Mouse (Mus musculus) induced T-regulatory cell, adult 2 months (primary cell): Measurements from ENCODE around the gene Acsbg2.

ENCODE experiments used
- DNase-seq: peaks from one replicate; pipeline ENCODE4 v3.0.0-alpha.2; 2012; ENCODE audit warnings: low read depth

Acsbg2 gene

DNA sequence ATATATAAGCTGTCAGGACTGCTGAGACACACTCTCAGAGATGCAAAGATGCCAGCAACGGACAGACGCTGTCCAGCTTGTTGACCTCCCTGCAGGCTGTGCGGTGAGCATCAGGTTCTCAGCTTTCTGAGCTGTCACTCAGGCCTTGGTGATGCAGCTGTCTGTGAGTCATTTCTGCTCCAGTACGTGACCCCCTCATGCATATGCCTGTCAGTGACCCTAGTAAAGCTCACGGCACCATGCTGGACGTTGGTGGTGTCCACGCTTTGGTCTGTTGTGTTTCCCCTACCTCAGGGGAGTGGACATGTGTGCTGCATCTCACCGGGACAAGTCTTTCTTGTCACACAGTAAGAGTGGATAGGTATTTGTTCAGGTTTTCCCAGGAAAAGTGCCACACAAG is 2.5 kb downstream of the Acsbg2 start:
- DNase-seq: no peak

DNA sequence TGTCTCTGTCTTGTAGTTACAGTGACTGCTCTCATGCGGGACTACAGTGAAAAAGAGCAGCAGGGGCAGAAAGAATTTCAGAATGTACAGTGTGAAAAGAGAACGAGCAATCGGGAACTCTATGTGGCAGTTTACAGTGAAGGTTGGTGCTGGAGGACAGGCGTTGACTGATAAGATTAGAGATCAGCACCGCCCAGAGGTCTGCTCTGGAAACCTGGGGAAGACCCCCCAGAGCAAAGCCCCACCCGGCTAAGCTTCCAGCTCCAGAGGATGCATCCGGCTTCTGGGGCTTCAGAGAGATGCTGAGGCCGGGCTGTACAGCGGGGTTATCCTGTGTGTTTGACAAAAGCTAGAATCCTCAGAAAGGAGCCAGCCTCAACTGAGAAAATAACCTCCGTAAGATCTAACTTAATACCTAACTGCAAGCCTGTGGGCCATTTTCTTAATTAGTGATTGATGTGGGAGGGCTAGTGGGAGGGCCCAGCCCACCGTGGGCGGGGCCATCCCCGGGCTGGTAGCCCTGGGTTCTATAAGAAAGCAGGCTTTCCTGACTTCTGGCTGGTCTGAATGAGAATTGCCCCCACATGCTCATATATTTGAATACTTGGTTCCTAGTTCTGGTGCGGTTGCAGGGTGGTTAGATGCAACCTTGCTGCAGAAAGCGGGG is 3.8 kb downstream of the Acsbg2 start:
- DNase-seq: no peak

DNA sequence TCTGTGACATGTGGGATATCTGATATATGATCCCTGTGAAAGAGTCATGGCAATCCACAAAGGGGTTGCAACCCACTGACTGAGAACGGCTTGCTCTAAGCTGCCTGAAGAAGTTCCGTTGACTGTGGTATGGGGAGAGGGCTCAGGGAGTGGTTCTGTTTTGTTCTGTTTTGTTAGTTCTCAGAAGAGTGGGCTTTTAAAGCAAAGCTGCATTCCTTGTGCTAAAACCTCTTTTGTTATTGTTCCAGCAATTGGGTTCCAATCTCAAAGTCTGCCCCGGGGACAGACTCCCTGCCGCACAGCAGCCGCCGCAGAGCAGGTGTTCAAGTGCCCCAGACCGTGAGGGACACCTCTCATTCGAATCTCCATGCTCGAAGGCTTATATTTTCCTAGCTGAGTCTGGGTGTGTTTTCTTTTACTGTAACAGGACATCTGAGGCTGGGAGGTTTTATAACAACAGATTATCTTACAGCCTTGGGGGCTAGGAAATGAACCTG is 4.7 kb downstream of the Acsbg2 start:
- DNase-seq: no peak

DNA sequence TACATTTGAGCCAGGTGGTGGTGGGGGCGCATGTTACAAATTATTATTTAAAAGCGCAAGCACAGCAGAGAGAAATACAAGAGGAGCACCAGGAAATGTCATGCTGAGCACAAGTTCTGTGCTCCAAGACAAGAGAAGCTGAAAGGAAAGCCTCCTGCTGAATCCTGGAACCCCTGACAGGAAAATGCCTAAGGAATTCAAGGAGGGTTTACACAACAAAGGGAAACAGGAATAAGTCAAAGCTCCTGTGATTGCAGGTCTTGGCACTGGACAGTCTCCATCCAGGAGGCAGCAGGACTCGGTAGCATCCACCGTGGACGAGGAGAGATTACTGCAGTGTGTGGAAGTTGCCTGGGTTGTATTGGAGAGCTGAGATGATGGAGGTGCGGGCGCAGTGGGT is 8.2 kb downstream of the Acsbg2 start:
- DNase-seq: no peak

DNA sequence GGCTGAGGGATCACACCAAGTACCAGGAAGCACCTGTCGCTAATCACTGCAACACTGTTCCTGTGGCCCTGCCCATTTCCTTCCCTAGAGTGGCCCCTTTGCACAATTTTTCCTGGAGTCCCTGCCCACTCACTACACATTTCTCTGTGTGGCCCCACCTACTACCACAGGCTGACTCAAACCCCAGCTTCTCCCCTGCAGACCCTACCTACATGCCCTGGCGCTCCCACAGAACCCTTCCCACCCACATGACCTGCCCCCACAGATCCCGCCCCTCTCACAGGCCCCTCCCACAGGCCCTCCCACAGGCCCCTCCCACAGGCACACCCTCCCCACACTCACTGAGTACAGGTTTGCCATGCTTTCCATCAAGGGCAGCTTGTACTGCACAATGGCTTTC is 13.1 kb downstream of the Acsbg2 start:
- DNase-seq: peak; percentile 55

DNA sequence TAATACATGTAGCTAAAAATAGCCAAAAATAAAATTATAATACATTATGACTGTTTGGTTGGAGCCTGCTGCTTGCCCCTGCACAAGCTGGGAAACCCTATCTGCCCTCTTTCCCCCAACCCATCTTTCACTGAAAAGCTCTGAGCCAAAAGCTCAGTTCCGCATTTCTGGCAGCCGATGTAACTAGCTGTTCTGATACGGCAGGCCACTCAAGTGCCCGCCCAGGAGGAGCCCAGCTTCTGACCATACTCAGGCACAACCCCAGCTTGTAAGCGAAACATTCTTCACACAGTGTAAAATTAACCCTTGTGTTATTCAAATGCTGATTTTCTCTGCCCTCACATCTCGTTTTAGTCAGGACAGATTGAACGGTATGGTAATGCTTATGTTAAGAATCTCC is 15.3 kb downstream of the Acsbg2 start:
- DNase-seq: no peak

DNA sequence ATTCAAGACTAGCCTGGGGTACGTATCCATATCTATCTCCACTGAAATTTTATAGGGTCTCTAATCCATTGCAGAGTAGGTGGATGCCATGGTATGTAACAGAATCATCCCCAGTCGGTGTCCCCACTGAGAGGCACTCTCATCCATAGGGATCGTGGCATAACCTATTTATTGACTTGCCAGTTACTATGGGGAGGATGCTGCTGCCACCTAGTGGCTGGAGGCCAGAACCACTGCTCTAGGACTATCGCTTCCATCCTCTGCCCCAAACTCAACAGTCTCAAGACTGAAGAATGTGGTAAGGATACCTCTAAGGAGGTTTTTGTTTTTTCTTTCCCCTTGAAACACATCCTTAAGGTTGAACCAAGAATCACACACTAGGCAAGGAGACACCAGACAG is 16.0 kb downstream of the Acsbg2 start:
- peak; percentile 86 for DNase-seq

DNA sequence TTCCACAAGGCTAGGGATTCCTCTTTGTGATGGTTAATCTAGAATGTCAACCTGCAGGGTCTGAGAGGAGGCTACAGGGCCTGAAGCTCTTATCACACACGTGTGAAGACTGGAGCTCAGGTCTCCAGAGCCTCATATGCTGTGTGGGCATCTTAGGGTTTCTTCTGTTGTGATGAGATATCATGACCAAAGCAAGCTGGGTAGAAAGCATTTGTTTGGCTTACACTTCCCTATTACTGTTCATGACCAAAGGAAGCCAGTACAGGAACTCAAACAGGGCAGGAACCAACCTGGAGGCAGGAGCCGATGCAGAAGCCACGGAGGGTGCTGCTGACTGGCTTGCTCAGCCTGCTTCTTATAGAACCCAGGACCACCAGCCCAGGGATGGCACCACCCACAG is 18.8 kb downstream of the Acsbg2 start:
- DNase-seq: no peak

DNA sequence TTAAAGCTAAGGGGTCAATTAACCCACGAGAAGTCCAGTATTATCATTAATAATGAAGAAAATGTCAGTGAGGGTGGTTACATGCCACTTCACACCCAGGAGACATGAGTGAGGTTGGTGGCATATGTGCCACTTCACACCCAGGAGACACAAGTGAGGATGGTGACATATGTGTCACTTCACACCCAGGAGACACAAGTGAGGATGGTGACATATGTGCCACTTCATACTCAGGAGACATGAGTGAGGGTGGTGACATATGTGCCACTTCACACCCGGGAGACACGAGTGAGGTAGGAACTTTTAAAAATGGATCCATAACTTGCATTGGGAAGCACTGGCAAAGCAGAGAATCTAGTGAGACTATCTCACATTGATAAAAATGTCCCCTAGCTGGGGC is 23.1 kb downstream of the Acsbg2 start:
- DNase-seq: no peak

DNA sequence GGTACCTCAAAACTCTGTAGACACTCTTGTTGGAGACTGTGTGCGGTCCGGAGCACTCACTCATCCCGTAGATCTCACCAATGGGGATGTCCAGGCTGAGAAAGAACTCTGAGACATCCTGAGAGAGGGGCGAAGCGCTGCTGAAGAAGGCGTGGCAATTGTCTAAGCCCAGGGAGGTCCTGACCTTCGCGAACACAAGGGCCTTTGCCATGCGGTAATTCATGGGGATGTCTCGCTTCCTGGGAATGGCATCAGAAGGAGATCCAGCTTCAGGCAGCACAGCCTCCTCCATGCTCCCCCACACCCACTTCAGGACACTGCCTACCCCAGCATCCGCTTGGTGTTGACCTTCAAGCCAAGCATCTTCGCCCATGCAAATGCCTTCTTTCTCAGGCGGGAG is 24.5 kb downstream of the Acsbg2 start:
- DNase-seq: no peak

DNA sequence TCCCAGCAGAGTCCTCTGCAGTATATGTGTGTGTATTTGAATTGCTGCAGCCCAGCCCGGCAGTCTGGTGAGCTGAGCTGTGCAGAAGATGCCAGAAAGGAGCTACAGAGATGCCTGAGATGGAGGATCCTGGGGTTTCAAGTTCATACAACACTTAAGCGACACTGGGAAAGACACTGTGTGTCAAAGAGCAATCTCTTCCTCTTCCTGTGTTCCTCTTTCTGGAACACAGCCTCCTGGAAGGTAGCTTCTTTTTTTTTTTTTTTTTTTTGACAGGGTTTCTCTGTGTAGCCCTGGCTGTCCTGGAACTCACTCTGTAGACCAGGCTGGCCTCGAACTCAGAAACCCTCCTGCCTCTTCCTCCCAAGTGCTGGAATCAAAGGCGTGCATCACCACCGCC is 25.5 kb downstream of the Acsbg2 start:
- DNase-seq: no peak

DNA sequence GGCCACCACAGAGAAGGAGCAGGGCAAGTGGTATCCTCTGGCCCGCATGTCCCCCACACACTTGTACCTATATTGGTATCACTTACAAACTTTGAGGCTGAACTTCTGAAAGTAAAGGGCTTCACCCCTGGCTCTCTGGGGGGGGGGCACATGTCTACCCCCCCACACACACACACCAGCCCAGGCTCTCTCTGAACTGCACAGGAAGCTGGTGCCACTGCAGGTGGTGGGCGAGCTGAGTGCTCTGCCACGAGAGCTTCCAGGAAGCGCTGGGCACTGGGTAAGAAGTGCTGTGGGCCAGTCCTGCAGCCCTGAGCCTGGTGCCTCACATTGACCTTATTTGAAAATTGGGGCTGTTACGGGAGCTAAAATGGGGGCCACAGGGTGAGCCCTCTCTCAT is 30.6 kb downstream of the Acsbg2 start:
- peak; percentile 35 for DNase-seq

DNA sequence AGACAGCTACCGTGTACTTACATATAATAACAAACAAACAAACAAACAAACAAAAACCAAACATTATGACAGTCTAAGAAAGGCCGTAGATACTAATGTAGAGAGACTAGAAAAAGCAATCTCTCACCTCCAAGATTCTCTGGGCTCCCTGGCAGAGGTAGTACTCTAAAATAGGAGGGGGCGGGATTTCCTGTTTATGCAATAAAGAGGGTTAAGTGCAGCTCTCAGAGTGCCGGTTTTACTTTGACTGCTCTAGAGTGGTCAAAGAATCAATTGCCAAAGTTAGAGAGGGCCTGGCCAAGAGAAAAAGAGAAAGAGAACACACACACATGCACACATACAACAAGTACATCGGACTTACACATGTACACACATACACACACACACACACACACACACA is 32.1 kb downstream of the Acsbg2 start:
- DNase-seq: peak; percentile 47

DNA sequence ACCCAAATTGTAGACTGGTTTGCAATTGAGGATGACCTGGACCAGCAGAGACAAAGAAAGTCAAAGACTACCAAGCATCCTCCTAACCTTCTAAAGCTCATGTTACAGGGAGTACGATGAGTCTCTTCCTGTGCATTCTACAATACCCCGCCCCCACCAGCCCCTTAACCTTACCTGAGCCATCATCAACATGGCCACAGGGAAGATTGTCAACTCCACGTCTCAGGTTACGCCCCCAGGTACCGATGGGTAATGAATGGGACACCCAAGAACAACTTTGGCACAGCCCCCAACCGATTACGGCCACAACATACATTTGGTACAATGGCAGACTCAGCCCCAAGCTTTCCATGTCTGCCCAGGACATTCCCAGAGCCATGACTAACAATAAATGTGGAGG is 33.7 kb downstream of the Acsbg2 start:
- no peak for DNase-seq

DNA sequence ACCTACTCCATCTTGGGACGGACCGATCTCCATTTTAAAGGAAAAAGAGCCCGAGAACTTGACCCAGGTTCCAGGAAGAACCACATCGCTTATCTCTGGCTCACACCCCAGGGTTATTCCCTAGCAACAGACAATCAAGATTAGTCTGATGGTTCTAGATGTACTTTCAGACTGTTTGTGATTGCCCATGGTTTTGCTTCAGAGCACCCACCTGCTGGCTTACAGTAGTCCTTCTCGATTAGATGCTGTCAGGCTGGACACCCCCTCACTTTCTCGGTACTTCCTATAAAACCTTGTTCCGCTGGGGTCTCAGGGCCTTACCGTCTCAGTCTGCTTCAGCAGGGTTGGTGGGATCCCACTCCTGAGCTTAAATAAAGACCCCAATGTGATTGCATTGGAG is 37.9 kb downstream of the Acsbg2 start:
- DNase-seq: no peak

DNA sequence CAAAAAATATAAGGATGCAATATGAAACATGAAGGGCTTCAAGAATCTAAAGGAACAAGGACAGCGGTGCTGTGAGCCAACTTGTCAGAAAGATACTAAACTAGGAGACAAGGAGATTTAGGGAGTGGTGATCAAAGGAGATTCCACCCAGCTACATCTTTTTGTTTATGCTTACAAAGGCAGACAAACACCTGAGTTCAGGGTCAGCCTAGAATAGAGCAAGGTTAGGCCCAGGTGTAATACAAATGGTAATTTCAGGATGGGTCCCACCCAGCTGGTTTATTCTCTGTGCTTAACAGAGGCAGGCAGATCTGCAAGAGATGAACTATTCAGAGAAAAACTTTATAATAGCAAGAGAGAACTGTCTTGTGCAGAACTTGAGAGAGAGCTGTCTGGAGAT is 40.9 kb downstream of the Acsbg2 start:
- DNase-seq: no peak

DNA sequence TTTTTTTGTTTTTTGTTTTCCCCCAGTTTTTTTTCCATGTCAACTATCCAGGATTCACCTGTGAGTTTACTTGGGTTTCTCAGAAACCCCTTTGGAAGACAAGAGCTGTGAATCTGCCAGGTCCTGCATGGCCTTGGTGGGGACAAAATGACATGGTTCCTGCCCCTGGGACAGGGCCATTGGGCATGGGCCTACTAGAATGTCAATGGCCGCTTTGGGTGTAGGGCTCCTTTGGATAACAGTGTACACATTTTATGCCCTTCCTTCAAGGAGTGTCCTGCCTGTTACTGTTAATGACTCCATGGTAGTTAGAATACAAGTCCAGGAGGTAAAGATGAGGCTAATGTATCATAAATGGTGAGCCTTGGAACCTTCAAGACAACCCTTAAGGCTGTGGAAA is 41.3 kb downstream of the Acsbg2 start:
- no peak for DNase-seq

DNA sequence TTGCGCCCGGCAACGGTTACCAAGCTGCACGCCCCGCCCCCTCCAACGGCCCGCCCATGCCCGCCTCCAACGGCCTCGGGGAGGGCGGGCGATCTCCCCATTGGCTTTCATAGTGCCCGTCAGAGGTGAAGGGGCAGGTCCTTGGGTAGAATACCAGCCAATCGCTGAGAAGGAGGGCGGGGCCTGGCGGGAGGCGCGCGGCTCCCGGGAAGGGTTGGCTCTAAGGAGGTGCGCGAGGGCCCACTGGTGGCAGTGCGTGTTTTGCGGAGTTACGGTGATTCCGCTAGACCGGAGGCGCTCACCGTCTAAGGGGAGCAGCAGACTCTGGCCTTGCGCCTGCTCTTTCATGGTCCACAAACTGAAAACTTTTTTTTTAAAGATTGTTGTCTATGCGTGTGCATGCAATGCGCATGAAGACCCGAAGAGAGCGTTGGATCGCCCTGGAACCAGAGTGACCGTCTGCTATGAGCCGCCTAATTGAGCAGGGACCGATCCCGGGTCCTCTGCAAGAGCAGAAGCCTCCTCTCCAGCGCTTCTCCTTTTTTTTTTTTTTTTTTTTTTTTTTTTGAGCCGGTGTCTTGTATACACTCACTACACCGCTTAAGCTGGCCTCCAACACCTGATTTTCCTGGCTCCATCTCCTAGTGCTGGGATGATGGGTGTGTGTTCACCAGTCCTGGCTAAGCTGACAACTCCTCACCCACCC is 43.0 kb downstream of the Acsbg2 start:
- peak; percentile 99 for DNase-seq

DNA sequence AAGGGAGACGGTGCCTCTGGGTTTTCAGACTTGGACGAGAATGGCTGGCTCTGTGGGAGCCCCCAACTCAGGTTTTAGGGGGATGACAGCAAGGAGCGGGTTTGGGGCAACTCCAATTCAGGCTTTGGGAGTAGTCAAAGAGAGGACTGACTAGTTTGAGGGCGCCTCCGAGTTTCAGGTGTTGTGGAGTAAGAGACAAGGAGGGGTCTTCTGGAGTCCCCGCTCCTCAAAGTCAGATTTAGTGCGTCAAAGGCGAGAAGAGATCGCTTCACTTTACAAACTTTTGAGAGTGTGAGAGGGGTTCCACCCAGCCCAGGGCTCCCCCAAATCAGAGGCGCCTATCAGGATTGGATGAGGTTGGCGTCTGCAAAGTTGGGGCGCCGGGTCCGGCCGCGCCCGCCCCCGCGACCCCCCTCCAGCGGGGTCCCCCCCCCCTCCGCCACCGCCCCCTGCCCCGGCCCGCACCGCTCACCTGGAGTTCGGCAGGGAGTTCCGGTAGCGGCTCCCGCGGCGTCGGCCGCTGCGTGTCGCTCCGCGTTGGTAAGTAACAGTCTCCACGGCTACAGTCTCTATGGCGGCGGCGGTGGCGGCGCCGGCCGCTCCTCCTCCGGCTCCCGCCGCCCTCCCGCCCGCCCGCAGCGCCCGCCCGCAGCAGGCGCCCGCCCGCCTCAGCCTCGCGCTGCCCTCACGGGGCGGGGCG is 43.7 kb downstream of the Acsbg2 start, which contains the start of gene Rfx2:
Gene Rfx2 (minus strand): TSS at position 603 of the 700 bp plus-strand sequence.
- DNase-seq: peak; percentile 54

DNA sequence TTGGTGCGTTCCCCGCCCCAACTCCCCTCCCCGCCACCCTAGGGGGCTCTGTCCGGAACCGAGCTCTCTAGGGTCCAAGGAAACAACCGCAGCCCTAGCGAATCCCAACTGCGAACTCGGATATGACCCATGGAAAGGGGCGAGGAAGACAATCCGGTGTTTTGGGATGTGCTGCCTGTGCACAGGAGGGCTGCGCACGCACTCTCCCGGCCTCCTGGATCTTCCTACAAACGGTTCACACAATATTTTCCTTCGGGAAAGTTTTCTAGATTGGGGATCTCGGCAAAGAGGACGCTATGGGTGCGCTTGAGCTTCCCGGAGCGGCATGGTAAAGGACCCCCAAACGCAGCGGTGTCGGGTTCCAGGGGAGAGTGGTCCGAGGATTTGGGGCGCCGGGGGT is 44.5 kb downstream of the Acsbg2 start:
- DNase-seq: no peak

DNA sequence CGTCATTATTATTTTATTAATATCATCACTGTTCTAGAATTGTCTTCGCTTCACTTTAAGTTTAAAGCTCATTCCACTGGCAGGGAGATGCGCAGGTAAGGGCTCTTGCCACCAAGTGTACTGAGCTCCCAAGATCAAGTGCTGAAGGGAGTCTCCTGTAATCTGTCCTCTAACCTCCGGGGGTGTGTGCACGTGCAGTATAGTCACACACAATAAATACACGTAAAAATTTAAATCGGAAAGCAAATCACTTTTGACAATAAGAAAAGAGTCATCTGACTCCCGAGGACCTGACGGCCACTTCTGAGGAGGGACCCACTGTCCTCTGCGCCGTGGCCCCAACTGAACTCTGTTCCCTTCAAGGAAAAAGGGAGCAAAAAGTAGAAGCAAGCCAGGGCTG is 45.1 kb downstream of the Acsbg2 start:
- no peak for DNase-seq

DNA sequence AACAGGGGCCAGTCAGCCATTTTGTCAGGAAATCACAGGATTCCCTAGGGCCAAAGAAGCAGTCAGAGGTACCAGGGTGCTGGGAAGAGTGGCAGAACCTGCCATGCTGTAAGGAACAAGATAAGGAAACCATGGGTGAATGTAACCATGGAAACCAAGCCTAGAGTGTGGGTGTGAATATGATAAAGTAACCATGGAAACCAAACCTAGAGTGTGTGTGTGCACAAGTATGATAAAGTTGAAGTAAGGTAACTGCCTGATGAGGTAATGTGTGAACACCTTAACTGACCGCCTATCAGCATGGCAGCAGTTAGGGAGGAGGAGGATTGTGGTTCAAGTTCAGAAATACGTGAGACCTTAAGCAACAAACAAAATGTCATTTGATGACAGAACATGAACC is 47.5 kb downstream of the Acsbg2 start:
- DNase-seq: peak; percentile 76

DNA sequence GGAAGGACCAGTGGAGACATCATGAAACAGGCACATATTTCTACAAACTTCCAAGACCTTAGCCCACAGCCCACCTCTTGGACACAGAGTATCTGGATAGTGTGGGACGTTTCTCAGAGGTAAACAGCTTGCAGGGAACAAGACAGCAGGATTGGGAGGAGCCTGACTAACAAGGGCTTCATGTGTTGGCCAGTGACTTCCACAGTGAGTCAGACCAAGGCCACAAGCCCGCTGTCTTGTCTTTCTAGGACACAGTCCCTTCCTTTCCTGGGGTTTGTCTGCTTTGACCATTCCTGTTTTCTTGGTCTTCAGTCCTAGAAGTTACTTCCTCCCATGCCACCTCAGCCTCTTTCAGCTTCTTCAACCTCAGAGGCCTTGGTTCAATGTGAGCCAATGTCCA is 50.9 kb downstream of the Acsbg2 start:
- no peak for DNase-seq
